Mouse (Mus musculus) small intestine, adult 2 months (tissue): ENCODE data around the gene Far1.

Experiments used
- CTCF ChIP-seq: fragments of 200-500 bp; IDR thresholded peaks from 2 replicates; pipeline ENCODE4 v1.5.1; 2012; ENCODE audit warnings: low read depth, mild to moderate bottlenecking, control low read depth, inconsistent platforms, low read length, moderate library complexity, mixed read lengths; ENCODE audit not compliant: insufficient replicate concordance, insufficient read length; ENCODE audit errors: extremely low read depth
- POLR2A ChIP-seq: fragments of 200-500 bp; IDR thresholded peaks from 2 replicates; pipeline ENCODE4 v1.6.1; 2012; ENCODE audit warnings: low read depth, mild to moderate bottlenecking, control low read depth, inconsistent platforms, low read length, moderate library complexity

GRCm38 (mm10) chr7:113582111-113582510 is 68.5 kb downstream of the Far1 start:
- no peak for TF ChIP-seq CTCF
- TF ChIP-seq POLR2A = no peak
